Mouse (Mus musculus): ENCODE data around the gene Mcm9.

GRCm38 (mm10) chr10:53598821-53599220 is 31.4 kb downstream of the Mcm9 start:
- TF ChIP-seq CTCF (IDR thresholded peaks at IDR 0.05; ENCODE audit: low read depth) (no peak), EP300 (IDR thresholded peaks at IDR 0.05; ENCODE audit: low read depth) (no peak)

All from heart, postnatal 0 days (tissue).